Mouse (Mus musculus): ENCODE data around the gene Ghrhr.

Gene Ghrhr

DNA sequence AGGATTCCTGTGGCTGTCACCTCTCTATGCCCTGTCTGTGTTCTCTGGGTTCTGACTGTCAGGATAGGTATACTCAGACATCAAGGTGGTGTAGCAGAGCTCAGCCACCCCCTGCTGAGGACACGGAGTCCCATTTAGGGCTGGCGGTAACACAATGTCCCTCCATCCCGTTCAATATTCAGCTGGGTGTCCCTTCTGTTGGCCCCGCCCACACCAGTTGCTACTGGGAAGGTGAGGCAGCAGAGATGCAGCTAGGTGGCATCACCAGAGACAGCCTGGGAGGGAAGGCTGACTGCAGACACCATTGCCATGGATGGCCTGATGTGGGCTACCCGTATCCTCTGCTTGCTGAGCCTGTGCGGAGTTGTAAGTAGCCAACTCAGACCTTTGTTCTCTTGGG, at the start of gene Ghrhr:
Ghrhr (plus strand) TSS at position 220 of the 400 bp plus-strand sequence.
- Histone ChIP-seq H3K27me3 (ENCODE audit: control insufficient read depth, insufficient read depth, low read length, poor library complexity, severe bottlenecking) (no peaks in the 10 kb centered on the region), H3K36me3 (ENCODE audit: control insufficient read depth, insufficient read depth, low read length, poor library complexity, severe bottlenecking) (no peaks in the 10 kb centered on the region)
- no peak for DNase-seq (ENCODE audit: low read depth, low spot score)

DNA sequence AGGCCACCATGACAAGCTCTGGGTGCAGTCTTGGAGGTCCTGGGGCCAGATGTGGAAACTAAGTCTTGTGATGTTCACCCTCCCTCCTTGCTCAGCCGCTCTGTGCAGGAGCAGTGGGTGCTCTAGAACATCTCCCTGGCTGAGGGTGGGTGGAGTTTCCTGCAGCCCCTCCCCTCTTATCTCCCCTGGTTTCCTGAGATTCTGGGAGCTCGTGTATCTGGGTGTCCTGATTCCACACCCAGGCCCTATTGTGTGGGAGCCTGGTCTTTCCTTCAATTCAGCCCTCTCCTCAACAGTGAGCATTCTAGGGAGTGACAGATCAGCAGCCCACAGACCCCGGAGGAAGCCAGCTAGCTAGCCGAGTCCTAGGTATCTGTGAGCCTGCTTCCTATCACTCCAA, 49.8 kb upstream of the Ghrhr start:
- no peaks in the 10 kb centered on the region for H3K36me3 ChIP-seq (ENCODE audit: control insufficient read depth, insufficient read depth, low read length, poor library complexity, severe bottlenecking)
- DNase-seq (ENCODE audit: low read depth, low spot score): no peak
- no peaks in the 10 kb centered on the region for H3K27me3 ChIP-seq (ENCODE audit: control insufficient read depth, insufficient read depth, low read length, poor library complexity, severe bottlenecking)

DNA sequence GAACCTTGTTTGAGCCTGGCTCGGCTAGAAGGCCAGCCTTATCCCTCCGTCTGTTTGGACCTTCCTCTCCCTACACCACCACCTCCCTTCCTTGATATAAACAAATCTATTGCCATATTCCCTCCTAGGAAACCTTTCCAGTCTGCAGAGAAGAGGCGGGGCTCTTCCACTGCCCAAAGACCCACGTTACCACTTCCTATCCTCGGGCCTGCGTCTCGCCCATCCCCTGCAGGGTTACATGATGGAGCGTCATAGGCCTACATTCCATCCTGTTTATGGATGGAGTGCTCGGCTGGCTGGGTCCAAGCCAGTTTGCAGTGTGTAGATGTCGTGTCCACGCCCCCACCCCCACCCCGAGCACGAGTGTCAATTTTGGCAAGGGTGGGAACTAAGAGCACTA, 48.8 kb upstream of the Ghrhr start:
- Histone ChIP-seq H3K36me3 (ENCODE audit: control insufficient read depth, insufficient read depth, low read length, poor library complexity, severe bottlenecking) (no peaks in the 10 kb centered on the region), H3K27me3 (ENCODE audit: control insufficient read depth, insufficient read depth, low read length, poor library complexity, severe bottlenecking) (no peaks in the 10 kb centered on the region)
- no peak for DNase-seq (ENCODE audit: low read depth, low spot score)

DNA sequence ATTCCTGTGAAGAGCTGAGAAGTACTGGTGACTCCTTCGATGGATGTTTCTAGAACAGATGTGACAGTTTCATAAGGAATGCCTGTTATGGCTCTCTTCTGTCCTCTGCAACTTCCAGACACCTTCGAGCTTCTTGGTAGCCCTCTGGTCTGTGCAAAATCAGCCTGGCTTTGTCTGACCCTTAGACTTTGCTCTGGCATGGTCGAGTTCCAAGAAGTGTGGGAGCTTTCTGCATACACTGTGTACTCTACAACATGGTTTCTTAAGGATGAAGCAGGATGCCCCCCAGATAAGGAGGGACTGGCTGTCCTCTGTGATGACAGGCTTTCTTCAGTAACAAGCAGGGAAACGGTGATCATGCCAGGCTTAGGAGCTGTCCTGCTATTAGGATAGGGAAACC, 47.9 kb upstream of the Ghrhr start:
- Histone ChIP-seq H3K36me3 (ENCODE audit: control insufficient read depth, insufficient read depth, low read length, poor library complexity, severe bottlenecking) (no peaks in the 10 kb centered on the region), H3K27me3 (ENCODE audit: control insufficient read depth, insufficient read depth, low read length, poor library complexity, severe bottlenecking) (no peaks in the 10 kb centered on the region)
- no peak for DNase-seq (ENCODE audit: low read depth, low spot score)

DNA sequence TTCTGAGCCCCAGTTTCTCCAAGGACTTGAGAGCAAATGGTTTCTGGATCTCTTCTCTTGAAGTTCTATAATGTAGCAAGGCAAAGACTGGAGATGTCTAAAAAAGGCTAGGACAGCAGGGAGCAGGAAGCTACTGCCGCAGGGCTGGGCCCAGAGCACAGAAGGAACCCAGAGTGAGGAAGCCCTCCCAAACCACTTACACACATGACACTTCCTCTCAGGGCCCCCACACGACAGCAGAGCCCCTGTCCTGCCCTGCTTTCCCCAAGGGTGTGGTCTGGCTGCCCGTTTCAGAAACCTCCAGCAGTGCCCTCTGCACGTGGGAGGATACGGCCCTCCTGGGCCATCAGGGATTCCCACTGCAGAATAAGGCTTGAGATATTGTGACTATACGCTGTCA, 44.8 kb upstream of the Ghrhr start:
- Histone ChIP-seq H3K27me3 (ENCODE audit: control insufficient read depth, insufficient read depth, low read length, poor library complexity, severe bottlenecking) (no peaks in the 10 kb centered on the region), H3K36me3 (ENCODE audit: control insufficient read depth, insufficient read depth, low read length, poor library complexity, severe bottlenecking) (no peaks in the 10 kb centered on the region)
- DNase-seq (ENCODE audit: low read depth, low spot score): no peak

DNA sequence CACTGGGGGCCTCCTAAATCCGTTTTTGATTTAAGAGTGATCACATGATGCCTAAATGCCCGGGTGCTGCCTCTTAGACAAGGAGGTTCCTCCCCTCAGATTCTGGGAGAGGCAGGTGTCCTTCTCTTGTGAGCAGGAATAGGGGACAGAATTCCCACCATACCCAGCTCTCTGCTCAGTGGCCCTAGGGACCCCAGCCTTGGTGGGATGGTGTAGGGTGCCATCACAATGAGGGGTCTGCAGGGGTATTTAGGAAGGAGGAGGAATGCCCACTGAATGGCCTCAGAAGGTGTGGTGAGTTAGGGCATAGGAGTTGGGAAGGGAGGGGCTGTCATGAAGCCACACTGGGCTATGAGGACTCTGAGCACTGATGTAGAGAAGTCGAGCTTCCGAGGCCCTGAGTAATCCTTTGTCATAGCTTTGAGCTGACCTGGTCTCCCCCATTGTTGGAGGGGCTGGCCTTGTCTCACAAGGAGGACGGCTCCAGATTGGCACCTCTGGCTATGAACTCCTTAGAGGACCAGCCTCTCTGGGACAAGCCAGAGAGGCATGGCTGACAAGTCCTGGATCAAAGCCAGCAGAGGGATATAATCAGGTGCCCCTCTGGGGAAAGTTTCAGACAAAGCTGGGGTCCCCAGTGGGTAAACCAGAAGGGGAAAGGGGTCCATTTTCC, 43.9 kb upstream of the Ghrhr start:
- H3K27me3 ChIP-seq (ENCODE audit: control insufficient read depth, insufficient read depth, low read length, poor library complexity, severe bottlenecking): no peaks in the 10 kb centered on the region
- DNase-seq (ENCODE audit: low read depth, low spot score): no peak
- no peaks in the 10 kb centered on the region for H3K36me3 ChIP-seq (ENCODE audit: control insufficient read depth, insufficient read depth, low read length, poor library complexity, severe bottlenecking)

DNA sequence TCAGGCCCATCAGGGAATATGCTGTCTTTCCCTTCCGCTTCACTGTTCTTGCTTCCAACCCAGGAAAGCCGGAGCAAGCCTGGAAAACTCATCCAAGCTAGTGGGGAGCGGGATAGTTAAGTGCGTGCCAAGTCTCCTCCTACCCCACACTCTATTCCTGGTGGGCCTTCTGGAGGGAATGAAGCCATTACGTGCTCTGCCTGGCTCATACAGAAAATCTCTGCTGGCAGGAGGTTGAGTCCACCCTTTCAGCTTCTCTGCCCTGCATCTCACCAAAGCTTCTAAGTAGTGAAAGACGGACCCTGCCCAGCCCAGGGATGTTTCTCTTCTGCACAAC, 43.4 kb upstream of the Ghrhr start:
- Histone ChIP-seq H3K36me3 (ENCODE audit: control insufficient read depth, insufficient read depth, low read length, poor library complexity, severe bottlenecking) (no peaks in the 10 kb centered on the region), H3K27me3 (ENCODE audit: control insufficient read depth, insufficient read depth, low read length, poor library complexity, severe bottlenecking) (no peaks in the 10 kb centered on the region)
- DNase-seq (ENCODE audit: low read depth, low spot score): no peak

DNA sequence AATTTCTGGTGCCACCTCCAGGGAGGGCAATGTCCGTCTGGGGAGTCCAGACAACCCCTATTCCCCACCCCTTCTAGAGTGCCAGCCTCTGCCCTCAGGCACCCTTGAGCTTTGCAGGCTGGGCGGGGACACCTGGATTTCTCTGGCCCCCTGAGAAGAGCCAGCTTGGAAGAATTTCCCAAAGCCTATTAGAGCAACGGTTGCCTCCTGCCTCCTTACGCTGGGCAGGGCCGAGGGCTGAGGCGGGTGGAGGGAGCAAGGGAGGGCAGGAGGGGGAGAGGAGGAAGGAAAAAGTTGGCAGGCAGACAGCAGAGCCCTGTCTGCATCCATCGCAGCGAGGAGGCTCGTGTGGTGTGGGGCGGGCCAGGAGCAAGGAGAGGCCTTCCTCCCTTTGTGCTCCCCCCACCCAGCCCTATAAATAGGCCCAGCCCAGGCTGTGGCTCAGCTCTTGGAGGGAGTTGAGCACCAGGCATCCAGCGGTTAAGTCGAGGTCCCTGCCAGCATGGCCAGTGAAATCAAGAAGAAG, 40.0 kb upstream of the Ghrhr start, which contains the start of gene Aqp1:
Aqp1 (plus strand) TSS at position 444 of the 526 bp plus-strand sequence.
- H3K27me3 ChIP-seq (ENCODE audit: control insufficient read depth, insufficient read depth, low read length, poor library complexity, severe bottlenecking): no peaks in the 10 kb centered on the region
- no peak for DNase-seq (ENCODE audit: low read depth, low spot score)
- no peaks in the 10 kb centered on the region for H3K36me3 ChIP-seq (ENCODE audit: control insufficient read depth, insufficient read depth, low read length, poor library complexity, severe bottlenecking)

DNA sequence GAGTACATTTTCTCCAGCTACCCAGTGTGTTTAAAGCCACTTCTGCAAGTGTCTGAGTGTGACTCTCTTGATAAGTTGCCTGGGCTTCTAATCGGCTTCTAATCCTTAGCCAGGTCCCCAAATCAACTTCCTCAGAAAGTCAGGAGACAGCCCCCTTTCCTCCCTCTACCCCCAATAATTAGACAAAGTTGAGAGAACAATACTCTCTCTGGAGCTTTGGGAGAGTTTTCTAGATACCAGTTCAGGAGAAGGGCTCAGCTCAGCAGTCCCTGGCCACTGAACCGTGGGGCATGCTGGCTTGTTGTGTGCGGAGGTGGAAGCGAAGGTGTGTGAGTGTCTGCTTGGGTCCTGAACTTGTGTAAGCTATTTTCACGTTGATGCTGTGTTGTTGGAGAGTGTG, 38.9 kb upstream of the Ghrhr start:
- DNase-seq (ENCODE audit: low read depth, low spot score): no peak
- H3K27me3 ChIP-seq (ENCODE audit: control insufficient read depth, insufficient read depth, low read length, poor library complexity, severe bottlenecking): no peaks in the 10 kb centered on the region
- no peaks in the 10 kb centered on the region for H3K36me3 ChIP-seq (ENCODE audit: control insufficient read depth, insufficient read depth, low read length, poor library complexity, severe bottlenecking)

DNA sequence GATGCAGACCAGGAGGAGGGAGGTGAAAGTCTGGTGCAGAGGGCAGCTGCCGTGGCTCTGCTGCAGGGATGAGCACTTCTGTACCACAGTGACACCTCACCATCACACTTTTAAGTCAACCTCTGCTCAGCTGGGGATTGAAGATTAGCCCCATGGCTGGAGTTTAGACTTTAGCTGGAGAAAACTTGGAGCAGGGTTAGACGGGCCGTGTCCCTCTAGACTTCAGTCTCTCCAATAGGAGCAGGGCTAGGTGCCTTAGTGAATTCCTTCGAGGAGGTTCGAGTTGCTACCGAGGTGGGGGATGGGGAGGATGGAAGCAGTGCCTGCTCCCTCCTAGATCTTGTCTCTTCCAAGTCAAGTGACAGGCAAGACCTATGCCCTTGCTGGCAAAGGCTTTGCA, 38.0 kb upstream of the Ghrhr start:
- DNase-seq (ENCODE audit: low read depth, low spot score): no peak
- Histone ChIP-seq H3K27me3 (ENCODE audit: control insufficient read depth, insufficient read depth, low read length, poor library complexity, severe bottlenecking) (no peaks in the 10 kb centered on the region), H3K36me3 (ENCODE audit: control insufficient read depth, insufficient read depth, low read length, poor library complexity, severe bottlenecking) (no peaks in the 10 kb centered on the region)

DNA sequence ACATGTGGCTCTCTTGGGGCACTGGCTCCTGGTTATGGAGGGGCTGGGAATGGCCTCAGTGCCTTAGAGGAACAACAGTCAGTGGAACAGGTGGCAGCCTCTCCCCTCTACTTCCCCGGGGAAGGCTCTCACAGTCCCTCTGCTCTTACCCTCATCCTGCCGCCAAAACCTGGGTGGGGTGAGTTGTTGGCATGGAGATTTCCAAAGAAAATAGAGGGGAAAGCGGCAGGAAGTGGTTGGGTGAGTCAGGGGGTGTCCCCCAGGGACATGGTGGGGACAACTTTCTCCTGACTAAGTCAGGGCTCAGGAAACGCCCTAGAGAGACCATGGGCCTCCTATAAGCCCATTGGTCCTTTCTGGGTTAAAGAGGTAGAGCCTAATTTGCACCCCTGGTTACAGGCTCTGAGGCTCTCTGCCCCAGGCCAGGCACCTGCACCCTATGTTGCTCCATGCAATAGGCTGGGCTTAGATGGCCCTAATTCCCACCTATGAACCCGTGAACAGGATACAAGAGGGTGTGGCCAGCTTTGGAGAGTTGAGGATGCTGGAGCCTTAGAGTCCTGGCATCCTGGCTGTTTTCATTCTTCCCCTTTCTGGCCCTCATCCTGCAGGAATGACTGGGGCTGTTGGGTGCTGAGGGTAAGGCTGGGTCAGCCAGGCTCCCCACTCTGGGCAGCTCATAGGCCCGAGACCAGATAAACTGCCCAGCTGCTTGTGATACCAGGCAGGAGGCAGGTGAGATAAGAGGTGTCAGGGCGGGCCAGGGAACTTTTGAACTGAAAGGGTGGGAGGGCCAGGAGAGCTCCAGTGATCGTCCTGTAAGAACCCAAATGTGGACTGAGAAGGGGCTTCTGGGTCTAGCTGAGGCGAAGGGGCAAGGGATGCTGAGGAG, 36.9 kb upstream of the Ghrhr start:
- H3K27me3 ChIP-seq (ENCODE audit: control insufficient read depth, insufficient read depth, low read length, poor library complexity, severe bottlenecking): no peaks in the 10 kb centered on the region
- no peaks in the 10 kb centered on the region for H3K36me3 ChIP-seq (ENCODE audit: control insufficient read depth, insufficient read depth, low read length, poor library complexity, severe bottlenecking)
- no peak for DNase-seq (ENCODE audit: low read depth, low spot score)

DNA sequence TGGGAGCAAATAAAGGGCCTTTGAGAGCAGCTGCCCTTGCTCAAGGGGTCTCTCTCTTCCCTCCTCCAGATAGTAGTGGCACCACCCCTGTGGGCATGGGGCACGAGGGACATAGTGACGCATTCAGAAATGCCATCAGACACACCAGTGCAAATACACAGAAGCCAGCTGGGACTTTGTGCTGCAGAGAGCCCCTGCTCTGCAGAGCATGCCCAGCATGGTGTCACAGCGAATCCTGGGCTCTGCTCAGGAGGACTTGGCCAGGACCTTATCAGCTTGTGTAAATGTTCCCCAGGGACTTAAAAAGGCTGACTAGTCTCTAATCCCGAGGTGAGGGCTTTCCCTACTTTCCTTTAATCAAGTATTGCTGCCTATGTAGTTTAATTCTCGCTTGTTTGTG, 34.4 kb upstream of the Ghrhr start:
- no peak for DNase-seq (ENCODE audit: low read depth, low spot score)
- no peaks in the 10 kb centered on the region for H3K36me3 ChIP-seq (ENCODE audit: control insufficient read depth, insufficient read depth, low read length, poor library complexity, severe bottlenecking)

DNA sequence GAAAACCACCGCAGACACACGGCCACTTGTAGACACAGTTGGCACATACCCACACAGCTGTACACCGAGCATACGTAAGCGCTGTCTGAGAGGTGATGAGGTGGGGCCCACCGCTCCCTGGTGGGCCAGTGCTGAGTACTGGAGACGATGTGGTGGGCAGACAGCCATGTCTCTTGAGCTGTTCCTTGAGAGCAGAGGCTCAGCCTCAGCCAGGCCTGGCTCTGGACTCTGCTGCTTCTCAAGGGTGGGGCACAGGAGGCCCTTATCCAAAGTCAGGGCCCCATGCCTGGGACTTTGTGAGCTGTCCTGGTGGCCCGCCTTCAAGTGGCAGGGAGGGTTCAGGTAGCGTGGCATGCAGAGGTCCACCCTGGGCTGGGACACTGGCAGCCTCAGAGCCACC, 33.8 kb upstream of the Ghrhr start:
- Histone ChIP-seq H3K36me3 (ENCODE audit: control insufficient read depth, insufficient read depth, low read length, poor library complexity, severe bottlenecking) (no peaks in the 10 kb centered on the region), H3K27me3 (ENCODE audit: control insufficient read depth, insufficient read depth, low read length, poor library complexity, severe bottlenecking) (no peaks in the 10 kb centered on the region)
- no peak for DNase-seq (ENCODE audit: low read depth, low spot score)

More for the DNA sequence above, 34.4 kb upstream of the Ghrhr start:
- H3K27me3 ChIP-seq (ENCODE audit: control insufficient read depth, insufficient read depth, low read length, poor library complexity, severe bottlenecking): no peaks in the 10 kb centered on the region

DNA sequence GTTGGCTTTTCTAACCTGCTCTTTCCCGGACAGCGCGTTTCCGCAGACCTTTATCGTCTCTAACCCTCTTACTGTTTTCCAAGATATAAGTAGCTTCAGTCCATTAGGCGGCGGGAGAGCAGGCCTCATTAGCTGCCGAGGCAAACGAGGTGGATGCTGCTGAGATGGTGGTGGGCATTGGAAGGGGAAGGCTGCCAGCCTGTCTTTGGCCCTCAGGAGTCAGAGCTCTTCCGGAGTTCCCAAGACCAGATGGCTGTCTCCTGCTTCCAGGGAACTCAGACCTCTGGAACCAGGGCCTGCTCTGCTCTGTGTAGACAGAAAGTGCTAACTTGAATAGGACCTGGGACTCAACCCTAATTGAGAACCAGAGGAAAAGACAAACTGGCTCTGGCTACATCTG, 32.6 kb upstream of the Ghrhr start:
- no peaks in the 10 kb centered on the region for H3K36me3 ChIP-seq (ENCODE audit: control insufficient read depth, insufficient read depth, low read length, poor library complexity, severe bottlenecking)
- no peaks in the 10 kb centered on the region for H3K27me3 ChIP-seq (ENCODE audit: control insufficient read depth, insufficient read depth, low read length, poor library complexity, severe bottlenecking)
- DNase-seq (ENCODE audit: low read depth, low spot score): no peak

DNA sequence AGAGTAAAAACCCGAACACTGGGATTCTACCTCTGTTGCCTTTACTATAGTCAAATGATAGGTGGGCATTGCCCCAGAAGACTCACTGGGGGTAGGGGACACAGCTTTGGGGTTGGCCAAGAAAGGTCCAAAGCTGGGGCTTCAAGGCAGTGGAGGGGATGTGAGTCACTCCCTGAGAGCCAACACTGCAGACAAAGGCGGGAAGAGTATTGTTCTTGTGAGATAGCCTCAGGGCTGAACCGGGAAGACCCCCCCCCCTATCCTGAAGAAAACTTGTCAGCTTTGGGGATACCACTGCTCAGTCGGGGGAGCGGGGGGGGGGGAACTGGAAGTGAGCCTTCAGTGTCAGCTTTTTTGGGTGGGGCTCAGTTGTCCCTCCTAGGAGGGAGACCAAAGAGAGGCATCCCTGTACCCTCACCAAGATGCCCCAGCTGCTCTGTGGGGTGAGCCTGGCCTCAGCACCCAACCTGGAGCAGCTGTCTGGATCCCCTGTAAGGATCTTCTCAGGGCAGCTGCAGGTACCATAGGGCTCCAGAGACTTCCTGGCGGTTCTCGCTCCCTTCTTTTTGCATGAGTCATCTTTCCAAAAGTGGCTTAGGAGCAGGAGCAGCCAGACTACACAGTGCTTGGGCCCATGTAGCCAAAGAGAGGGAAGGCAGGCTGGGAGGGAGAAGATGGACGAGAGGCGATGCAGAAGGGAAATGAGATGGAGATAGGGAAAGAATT, 31.6 kb upstream of the Ghrhr start:
- no peak for DNase-seq (ENCODE audit: low read depth, low spot score)
- H3K27me3 ChIP-seq (ENCODE audit: control insufficient read depth, insufficient read depth, low read length, poor library complexity, severe bottlenecking): no peaks in the 10 kb centered on the region
- no peaks in the 10 kb centered on the region for H3K36me3 ChIP-seq (ENCODE audit: control insufficient read depth, insufficient read depth, low read length, poor library complexity, severe bottlenecking)

Measured in splenic B cell, adult 2 months (primary cell).